Mouse (Mus musculus): ENCODE results near the gene Tnc.

- TF ChIP-seq CTCF (IDR thresholded peaks at IDR 0.05) (no peak), EP300 (IDR thresholded peaks at IDR 0.05) (peak; percentile 69; the same call in 1 of the 2 replicates)
These were observed 31.3 kb upstream of the Tnc start for GRCm38 (mm10) chr4:64078029-64078619.

Data from lung, postnatal 0 days (tissue).